7 mouse cellular contexts compared by ENCODE assay signal in the genomic region with DNA sequence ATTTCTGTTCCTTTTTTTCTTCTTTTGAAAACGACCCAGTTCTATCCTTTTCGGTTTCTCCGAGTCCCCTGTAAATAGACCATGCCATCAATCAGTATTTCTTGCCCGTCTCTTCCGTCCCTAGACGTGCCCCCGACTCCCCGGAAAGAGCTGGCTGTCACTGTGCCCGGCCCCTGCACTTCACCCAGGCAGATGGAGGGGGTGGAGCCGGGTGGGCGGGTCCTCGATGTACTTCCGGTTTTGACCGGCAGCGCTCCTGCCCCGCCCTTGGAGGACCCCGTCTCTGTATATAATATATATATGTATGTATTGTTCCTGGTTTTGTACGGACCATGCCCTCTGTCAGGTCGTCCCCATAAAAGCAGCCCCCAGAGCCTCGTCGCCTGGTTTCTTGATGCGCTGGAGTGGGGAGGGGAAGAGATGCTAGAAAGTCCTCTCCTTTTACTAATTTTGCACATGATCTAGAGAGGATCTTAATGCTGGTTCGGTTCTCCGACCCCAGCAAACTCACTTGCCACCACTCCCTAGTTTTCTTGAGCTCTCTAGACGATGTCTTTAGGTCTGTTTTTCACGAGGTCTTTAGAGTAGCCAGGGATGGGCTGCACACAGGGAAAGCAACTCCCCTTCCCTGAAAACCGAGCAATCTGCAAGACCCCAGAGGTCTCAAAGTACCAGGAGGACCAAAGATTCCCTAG. TPM values are rescaled to one million over a fixed set of nuclear protein-coding genes. Genes with fewer than 3 reads are reported as not detected.
A peak's percentile ranks its signal among the peaks of the same experiment; 100 is the strongest.
DNase-seq lines count a peak whose midpoint lies in the region; ATAC-seq lines count a peak whose summit lies in the region.

No protein-coding gene starts in this region.

- H3K9me3 ChIP-seq in hindbrain, embryonic 14.5 days (ENCODE audit: control insufficient read depth, low read length) = no peaks in the 10 kb centered on the region

- intact Hi-C loops in left cerebral cortex, postnatal 36 days (cut with DNase I) = no loop called here

- peak; percentile 73 to 80 for DNase-seq in adrenal gland, adult 18-20 months (ENCODE audit: low spot score in 2 of 2)
- DNase-seq in cerebellum, postnatal 14 days = peak; percentile 89 to 92
- DNase-seq in frontal cortex, postnatal 36 days (ENCODE audit: low spot score in 2 of 2) = peak; percentile 63 to 70
- DNase-seq in hindbrain, embryonic 14.5 days (ENCODE audit: low spot score) = peak; percentile 85
- DNase-seq in left cerebral cortex, postnatal 36 days (ENCODE audit: low spot score in 2 of 2) = peak; percentile 60 to 71
- DNase-seq in right cerebral cortex, postnatal 4 days = peak; percentile 83

- H3K4me3 ChIP-seq in hindbrain, embryonic 14.5 days (replicated peaks; ENCODE audit: low read length) = peak overlapping the region; percentile 28

- H3K4me2 ChIP-seq in hindbrain, embryonic 14.5 days (replicated peaks) = peak overlapping the region; percentile 70

- H3K4me1 ChIP-seq in hindbrain, embryonic 14.5 days (replicated peaks; ENCODE audit: control insufficient read depth, insufficient read depth, low read length) = peaks cover 35% of the 10 kb centered on the region

- peak; percentile 57 for ATAC-seq in hindbrain, embryonic 14.5 days (ENCODE audit: low FRiP score)
- ATAC-seq in megakaryocyte progenitor cell, adult 5-6 weeks (replicated peaks; ENCODE audit: poor library complexity) = peak; percentile 47

- peaks cover 43% of the 10 kb centered on the region for H3K36me3 ChIP-seq in hindbrain, embryonic 14.5 days (replicated peaks; ENCODE audit: control insufficient read depth, insufficient read depth)

- no peaks in the 10 kb centered on the region for H3K27me3 ChIP-seq in hindbrain, embryonic 14.5 days (ENCODE audit: control insufficient read depth, insufficient read depth, low read length)

- peak overlapping the region; percentile 63 for H3K9ac ChIP-seq in hindbrain, embryonic 14.5 days

- peak overlapping the region; percentile 81 for H3K27ac ChIP-seq in hindbrain, embryonic 14.5 days

- 1% methylated on average over 27 of the region's 27 CpGs for WGBS in hindbrain, embryonic 14.5 days

RNA-seq across cellular contexts. Expression of a gene that starts 3.0 kb away (rescaled TPM):
- total RNA-seq in adrenal gland, adult 18-20 months (2021) = 1 to 10 TPM; 3.7 TPM
- polyA plus RNA-seq in hindbrain, embryonic 14.5 days (2014; fragmentation: Nextera tagmentation; extraction: Ambion mirVana) = 130 and 135 TPM in 2 replicates
- 10 to 100 TPM; 24.3 to 30.2 TPM for total RNA-seq in left cerebral cortex, postnatal 36 days (2021)
- total RNA-seq in megakaryocyte progenitor cell, adult 5-6 weeks (2015) = 2.3 and 6.1 TPM in 2 replicates
- 0.92 and 2.6 TPM in 2 replicates for total RNA-seq in megakaryocyte progenitor cell, adult 5-6 weeks (2017)

RNA-seq across cellular contexts. Expression of a gene that starts 15.8 kb away (rescaled TPM):
- total RNA-seq in adrenal gland, adult 18-20 months (2021) = 100 to 1,000 TPM; 107 to 115 TPM
- 27.1 and 27.5 TPM in 2 replicates for polyA plus RNA-seq in hindbrain, embryonic 14.5 days (2014; fragmentation: Nextera tagmentation; extraction: Ambion mirVana)
- 100 to 1,000 TPM; 700 to 743 TPM for total RNA-seq in left cerebral cortex, postnatal 36 days (2021)
- total RNA-seq in megakaryocyte progenitor cell, adult 5-6 weeks (2015) = 43.9 and 46.6 TPM in 2 replicates
- total RNA-seq in megakaryocyte progenitor cell, adult 5-6 weeks (2017) = 81.9 and 107 TPM in 2 replicates

RNA-seq across cellular contexts. Expression of a gene that starts 30.5 kb away (rescaled TPM):
- under 1 TPM in 1 of 2 experiments, not detected in 1; 0.80 TPM for total RNA-seq in adrenal gland, adult 18-20 months (2021)
- 0.17 TPM in 1 of 2 replicates, not detected in the other for polyA plus RNA-seq in hindbrain, embryonic 14.5 days (2014; fragmentation: Nextera tagmentation; extraction: Ambion mirVana)
- under 1 TPM; 0.50 to 0.69 TPM for total RNA-seq in left cerebral cortex, postnatal 36 days (2021)
- not detected in 2 replicates for total RNA-seq in megakaryocyte progenitor cell, adult 5-6 weeks (2015)
- total RNA-seq in megakaryocyte progenitor cell, adult 5-6 weeks (2017) = not detected in 2 replicates

RNA-seq across cellular contexts. Expression of a gene that starts 34.5 kb away (rescaled TPM):
- 100 to 1,000 TPM in 1 of 2 experiments, 10 to 100 TPM in 1; 84.1 to 111 TPM for total RNA-seq in adrenal gland, adult 18-20 months (2021)
- polyA plus RNA-seq in hindbrain, embryonic 14.5 days (2014; fragmentation: Nextera tagmentation; extraction: Ambion mirVana) = 22.7 and 25.2 TPM in 2 replicates
- 100 to 1,000 TPM; 104 to 110 TPM for total RNA-seq in left cerebral cortex, postnatal 36 days (2021)
- total RNA-seq in megakaryocyte progenitor cell, adult 5-6 weeks (2015) = 4.2 and 4.8 TPM in 2 replicates
- total RNA-seq in megakaryocyte progenitor cell, adult 5-6 weeks (2017) = 0.71 and 1.4 TPM in 2 replicates

RNA-seq across cellular contexts. Expression of a gene that starts 39.3 kb away (rescaled TPM):
- total RNA-seq in adrenal gland, adult 18-20 months (2021) = not detected
- not detected in 2 replicates for polyA plus RNA-seq in hindbrain, embryonic 14.5 days (2014; fragmentation: Nextera tagmentation; extraction: Ambion mirVana)
- not detected for total RNA-seq in left cerebral cortex, postnatal 36 days (2021)
- not detected in 2 replicates for total RNA-seq in megakaryocyte progenitor cell, adult 5-6 weeks (2015)
- total RNA-seq in megakaryocyte progenitor cell, adult 5-6 weeks (2017) = not detected in 2 replicates

Comparison
In these comparisons a context has a peak if more than half of its experiments do, and no peak if none do; other contexts are left out.
1. Peak in every context shown above with its lines: DNase-seq, ATAC-seq, H3K4me3 ChIP-seq and H3K27ac ChIP-seq.
2. RNA of a gene that starts 15.8 kb away (total RNA-seq): 700 to 743 TPM in left cerebral cortex, postnatal 36 days; 107 to 115 TPM in adrenal gland, adult 18-20 months and 43.9 to 107 TPM in megakaryocyte progenitor cell, adult 5-6 weeks; every median in the first group is over 4 times any median in the second.